Mouse (Mus musculus): ENCODE measurements around the gene Gm49395.

Gm49395 gene

DNA sequence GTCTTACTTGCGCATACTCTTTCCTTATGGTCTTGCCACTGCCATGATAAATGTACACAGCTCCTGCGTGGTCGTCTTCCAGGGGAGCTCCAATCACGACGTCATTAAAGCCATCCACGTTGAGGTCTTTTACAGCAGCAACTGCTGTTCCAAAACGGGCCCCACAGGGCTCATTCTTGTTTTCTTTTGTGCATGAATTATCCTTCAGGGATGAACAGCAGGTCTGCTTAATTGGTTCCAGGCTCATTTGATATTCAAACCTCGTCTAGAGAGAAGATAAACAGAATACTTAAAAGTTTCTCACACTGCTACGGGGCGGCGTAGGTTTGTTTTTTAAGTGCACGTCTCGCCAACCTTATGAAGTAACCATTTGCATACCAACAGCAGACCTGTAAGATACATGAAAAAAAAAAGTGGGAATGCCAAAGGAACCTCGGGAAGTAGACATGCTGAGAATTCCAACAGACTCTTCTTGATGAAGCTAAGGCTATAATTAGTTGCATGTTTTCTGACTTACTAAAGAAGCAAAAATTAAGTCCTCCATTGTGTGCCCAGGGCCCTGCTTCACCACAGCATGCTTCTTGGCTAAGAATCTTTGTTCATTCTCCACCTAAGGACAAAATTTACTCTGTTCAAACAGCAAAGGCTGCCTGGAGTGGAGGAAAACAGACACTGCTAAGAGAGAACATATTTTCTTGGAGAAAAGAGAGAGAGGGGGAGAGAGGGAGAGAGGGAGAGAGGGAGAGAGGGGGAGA lies 109.3 kb downstream of the Gm49395 start:
- no peak for DNase-seq (ENCODE audit: low spot score in 2 of 2)

DNA sequence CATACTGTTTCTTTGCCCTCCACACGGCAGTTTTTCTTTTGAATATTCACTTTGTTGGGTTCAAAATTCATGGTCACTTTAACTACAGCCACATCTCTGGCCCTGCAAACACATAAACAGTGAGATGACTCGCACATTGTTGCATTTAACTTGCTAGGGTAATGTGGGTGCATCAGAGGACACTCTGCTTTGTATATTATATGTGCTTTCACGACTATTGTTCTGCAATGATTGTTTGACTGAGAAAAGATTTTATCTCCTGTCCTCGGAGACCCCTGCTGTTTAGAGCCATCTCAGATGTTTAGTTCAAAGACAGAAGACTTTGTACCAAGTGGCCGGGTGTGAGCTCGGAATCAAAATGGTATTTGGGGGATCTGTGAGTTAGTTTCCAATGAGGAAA lies 114.1 kb downstream of the Gm49395 start:
- no peak for DNase-seq (ENCODE audit: low spot score in 2 of 2)

DNA sequence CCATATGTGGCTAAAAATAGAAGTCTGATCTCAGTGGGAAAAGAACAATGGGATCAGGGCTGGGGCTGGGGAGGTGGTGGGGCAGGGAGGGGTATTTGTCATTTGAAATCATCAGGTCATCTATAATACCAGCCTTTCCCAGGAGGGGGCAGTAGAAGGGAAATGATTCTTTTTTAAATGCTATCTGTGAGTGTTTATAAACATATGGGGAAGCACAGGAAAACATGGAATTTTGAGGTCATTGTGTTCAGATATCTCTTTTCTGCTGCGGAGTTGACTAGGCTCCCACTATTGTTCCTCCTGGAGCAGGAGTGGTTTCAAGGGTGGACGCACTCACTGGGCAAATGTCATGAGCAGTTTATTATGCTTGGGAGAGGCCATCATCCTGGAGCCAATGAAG lies 114.6 kb downstream of the Gm49395 start:
- DNase-seq (ENCODE audit: low spot score in 2 of 2): no peak

Measured in right cerebral cortex, adult 2 months (tissue).